Mouse (Mus musculus) spleen, adult 2 months (tissue): ENCODE data around the gene Gabbr2. TPM values are rescaled to one million over a fixed set of nuclear protein-coding genes. Genes with fewer than 3 reads are reported as not detected.
"Not testable (repeated sequence)": the region's sequence is repeated elsewhere in the genome, so short reads cannot be mapped to it uniquely, and the experiment has no call there.

Experiments used
- DNase-seq, 2 experiments: peaks; one replicate each; pipeline versions ENCODE4 v3.0.0 to v3.0.0-alpha.2; 2012 to 2021; ENCODE audit warnings: low spot score in 2 of 2, low read depth in 1 of 2
- H3K27ac ChIP-seq: fragments of 200-500 bp; 2 replicates; pipeline ENCODE4 v1.5.1; 2012; ENCODE audit warnings: low read length, inconsistent platforms; ENCODE audit not compliant: insufficient read depth
- H3K27me3 ChIP-seq: fragments of 200-500 bp; 2 replicates; pipeline ENCODE4 v1.6.1; 2012; ENCODE audit warnings: mild to moderate bottlenecking, moderate library complexity, low read length, inconsistent platforms; ENCODE audit not compliant: control insufficient read depth, insufficient read depth
- H3K36me3 ChIP-seq: fragments of 200-500 bp; 2 replicates; pipeline ENCODE4 v1.6.1; 2012; ENCODE audit warnings: mild to moderate bottlenecking, low read length, inconsistent platforms; ENCODE audit not compliant: control insufficient read depth, insufficient read depth
- H3K4me1 ChIP-seq: fragments of 200-500 bp; 2 replicates; pipeline ENCODE4 v1.6.1; 2011; ENCODE audit warnings: inconsistent platforms; ENCODE audit not compliant: control insufficient read depth, insufficient read depth, insufficient read length
- H3K4me3 ChIP-seq: fragments of 200-500 bp; 2 replicates; pipeline ENCODE4 v1.5.1; 2011; ENCODE audit warnings: mild to moderate bottlenecking, inconsistent platforms; ENCODE audit not compliant: insufficient read depth, insufficient read length; ENCODE audit errors: extremely low read depth
- CTCF ChIP-seq: fragments of 200-500 bp; IDR thresholded peaks from 2 replicates; pipeline ENCODE4 v1.5.1; 2011; ENCODE audit warnings: mild to moderate bottlenecking, inconsistent platforms; ENCODE audit not compliant: insufficient read depth, insufficient read length, insufficient replicate concordance; ENCODE audit errors: extremely low read depth
- POLR2A ChIP-seq: fragments of 200-500 bp; IDR thresholded peaks from 2 replicates; pipeline ENCODE4 v1.6.1; 2011; ENCODE audit warnings: low read depth, low read length, inconsistent platforms
- WGBS: fragments of 180-500 bp; shearing (Covaris S2); methylation state at CpG from one replicate; pipeline ENCODE4 v1.1.7; 2018; 5-methylcytosine and 5-hydroxymethylcytosine counted together
- polyA plus RNA-seq: library from polyadenylated mRNA; depleted of rRNA; stranded (reverse); fragments of >200 nt; gene quantifications from 2 replicates; pipeline ENCODE4 v1.2.3, GENCODE M21; 2012

Gabbr2 gene
- polyA plus RNA-seq, 1 experiment = not detected

GRCm38 (mm10) chr4:46641283-46641682, 350.4 kb downstream of the Gabbr2 start:
- Histone ChIP-seq H3K4me1 (no peaks in the 10 kb centered on the region), H3K27me3 (no peaks in the 10 kb centered on the region), H3K27ac (no peak overlapping the region), H3K36me3 (no peaks in the 10 kb centered on the region), H3K4me3 (no peak overlapping the region)
- 54% methylated on average over 4 of the region's 4 CpGs for WGBS
- no peak for DNase-seq
- no peak for TF ChIP-seq POLR2A

- no peaks in the 10 kb centered on the region for H3K36me3 ChIP-seq
- H3K4me1 ChIP-seq = no peaks in the 10 kb centered on the region
- no peak overlapping the region for H3K4me3 ChIP-seq
- TF ChIP-seq CTCF (no peak), POLR2A (no peak)
- DNase-seq = no peak
- H3K27ac ChIP-seq = no peak overlapping the region
- WGBS = 92% methylated on average over 8 of the region's 8 CpGs
- no peaks in the 10 kb centered on the region for H3K27me3 ChIP-seq
Measured at GRCm38 (mm10) chr4:46639866-46640265, 351.8 kb downstream of the Gabbr2 start.

- not testable (repeated sequence) for H3K4me3 ChIP-seq, H3K27ac ChIP-seq, H3K27me3 ChIP-seq, H3K36me3 ChIP-seq, DNase-seq, H3K4me1 ChIP-seq
- 94% methylated on average over 10 of the region's 10 CpGs for WGBS
Measured at GRCm38 (mm10) chr4:46637250-46637649, 354.4 kb downstream of the Gabbr2 start.

GRCm38 (mm10) chr4:46635702-46636430, 355.8 kb downstream of the Gabbr2 start:
- no peaks in the 10 kb centered on the region for H3K36me3 ChIP-seq
- WGBS = 66% methylated on average over 16 of the region's 16 CpGs
- no peaks in the 10 kb centered on the region for H3K27me3 ChIP-seq
- no peak overlapping the region for H3K27ac ChIP-seq
- H3K4me3 ChIP-seq = no peak overlapping the region
- no peaks in the 10 kb centered on the region for H3K4me1 ChIP-seq
- no peak for DNase-seq
- TF ChIP-seq CTCF (no peak), POLR2A (no peak)

- H3K4me3 ChIP-seq = no peak overlapping the region
- peaks cover 2% of the 10 kb centered on the region; the same call in 1 of the 2 replicates for H3K4me1 ChIP-seq
- H3K27me3 ChIP-seq = no peaks in the 10 kb centered on the region
- no peak for DNase-seq
- WGBS = 85% methylated on average over 6 of the region's 6 CpGs
- TF ChIP-seq CTCF (no peak), POLR2A (no peak)
- H3K36me3 ChIP-seq = no peaks in the 10 kb centered on the region
- H3K27ac ChIP-seq = no peak overlapping the region
Measured at GRCm38 (mm10) chr4:46634881-46635280, 356.8 kb downstream of the Gabbr2 start.

GRCm38 (mm10) chr4:46633565-46633964, 358.1 kb downstream of the Gabbr2 start:
- not testable (repeated sequence) for H3K27me3 ChIP-seq, DNase-seq, H3K27ac ChIP-seq, H3K4me3 ChIP-seq, H3K4me1 ChIP-seq, H3K36me3 ChIP-seq
- WGBS = 87% methylated on average over 6 of the region's 6 CpGs

- H3K4me1 ChIP-seq = peaks cover 2% of the 10 kb centered on the region; the same call in 1 of the 2 replicates
- WGBS = 72% methylated on average over 2 of the region's 2 CpGs
- DNase-seq = no peak
Measured at GRCm38 (mm10) chr4:46632465-46632864, 359.2 kb downstream of the Gabbr2 start.

More at GRCm38 (mm10) chr4:46632465-46632864, 359.2 kb downstream of the Gabbr2 start:
- no peak for TF ChIP-seq POLR2A
- TF ChIP-seq CTCF = no peak
- Histone ChIP-seq H3K4me3 (no peak overlapping the region), H3K27me3 (no peaks in the 10 kb centered on the region), H3K36me3 (no peaks in the 10 kb centered on the region), H3K27ac (no peak overlapping the region)
